Mouse (Mus musculus): Measurements from ENCODE around the gene Gm10192. TPM values are rescaled to one million over a fixed set of nuclear protein-coding genes. Genes with fewer than 3 reads are reported as not detected.
"Not testable (repeated sequence)": the region's sequence is repeated elsewhere in the genome, so short reads cannot be mapped to it uniquely, and the experiment has no call there.

The Gm10192 gene
- polyA plus RNA-seq (2012; rRNA removed) (not detected in 2 replicates), polyA plus RNA-seq (2014; fragmentation: Nextera tagmentation; extraction: Ambion mirVana) (not detected in 2 replicates)

DNA sequence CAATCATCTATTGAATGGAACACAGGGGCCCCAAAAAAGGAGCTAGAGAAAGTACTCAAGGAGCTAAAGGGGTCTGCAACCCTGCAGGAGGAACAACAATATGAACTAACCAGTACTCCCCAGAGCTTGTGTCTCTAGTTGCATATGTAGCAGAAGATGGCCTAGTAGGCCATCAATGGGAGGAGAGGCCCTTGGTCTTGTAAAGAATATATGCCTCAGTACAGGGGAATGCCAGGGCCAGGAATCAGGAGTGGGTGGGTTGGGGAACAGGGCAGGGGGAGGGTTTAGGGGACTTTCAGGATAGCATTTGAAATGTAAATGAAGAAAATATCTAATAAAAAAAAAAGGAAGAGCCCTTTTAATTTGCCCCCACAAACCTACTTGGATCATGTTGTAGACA, at the start of gene Gm10192:
Gm10192 (minus strand) TSS at position 101 of the 400 bp plus-strand sequence.
- H3K27me3 ChIP-seq (ENCODE audit: control insufficient read depth, insufficient read depth, low read length); DNase-seq (ENCODE audit: low read depth in 3 of 3, low spot score in 3 of 3); H3K4me2 ChIP-seq (ENCODE audit: low read depth); ATAC-seq (ENCODE audit: insufficient read depth); H3K4me3 ChIP-seq (ENCODE audit: insufficient read depth in 1 of 2, low read depth in 2 of 2, low read length in 2 of 2); H3K9ac ChIP-seq (replicated peaks); H3K27ac ChIP-seq; H3K9me3 ChIP-seq (ENCODE audit: control insufficient read depth, low read length); H3K4me1 ChIP-seq (replicated peaks; ENCODE audit: control insufficient read depth in 2 of 2, insufficient read depth in 2 of 2, low read length in 1 of 2); H3K36me3 ChIP-seq (replicated peaks; ENCODE audit: control insufficient read depth, insufficient read depth, low read depth): not testable (repeated sequence)

DNA sequence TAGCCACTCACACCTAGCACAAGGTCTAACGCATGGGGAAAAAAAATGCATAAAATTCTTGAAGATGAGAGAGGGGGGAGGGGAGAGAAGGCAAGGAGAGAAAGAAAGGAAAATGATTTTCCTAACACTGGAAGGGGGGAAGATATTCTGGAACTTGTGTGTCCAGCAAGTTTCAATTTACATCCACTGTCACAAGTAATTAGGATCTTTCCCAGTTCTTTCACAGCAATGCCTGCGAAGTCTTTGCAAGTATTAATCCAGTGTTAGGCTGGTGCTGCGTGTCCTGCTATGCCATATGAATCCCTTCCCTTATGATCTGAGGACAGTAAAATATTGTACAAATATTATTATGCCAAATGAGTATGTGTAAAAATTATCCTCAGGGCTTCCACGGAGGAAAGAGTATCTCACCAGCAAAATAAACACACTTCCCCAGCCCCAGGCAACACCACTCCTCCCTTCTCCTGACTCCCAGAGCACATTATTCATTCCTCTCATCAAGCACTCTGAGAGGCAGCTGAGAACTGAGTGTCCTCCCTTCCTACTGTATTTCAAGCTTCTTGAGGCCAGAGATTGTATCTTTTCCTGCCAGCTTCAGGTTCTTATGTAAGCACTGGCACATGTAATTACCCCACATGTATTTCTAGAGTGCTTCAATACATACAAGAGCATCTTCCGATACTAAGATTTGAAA, 47.6 kb upstream of the Gm10192 start:
- DNase-seq (ENCODE audit: low read depth in 3 of 3, low spot score in 3 of 3) (no peak), ATAC-seq (ENCODE audit: insufficient read depth) (no peak)
- no peak overlapping the region for H3K4me2 ChIP-seq (ENCODE audit: low read depth)
- WGBS (ENCODE audit: insufficient replicate concordance): 53% methylated on average over 5 of the region's 5 CpGs
- TF ChIP-seq EP300 (IDR thresholded peaks at IDR 0.05; ENCODE audit: low read depth): no peak
- TF ChIP-seq CTCF (IDR thresholded peaks at IDR 0.05; ENCODE audit: low read depth): no peak
- H3K27me3 ChIP-seq (ENCODE audit: control insufficient read depth, insufficient read depth, low read length): no peaks in the 10 kb centered on the region
- no peak overlapping the region for H3K4me3 ChIP-seq (ENCODE audit: insufficient read depth in 1 of 2, low read depth in 2 of 2, low read length in 2 of 2)
- H3K27ac ChIP-seq: no peak overlapping the region
- no peaks in the 10 kb centered on the region for H3K36me3 ChIP-seq (replicated peaks; ENCODE audit: control insufficient read depth, insufficient read depth, low read depth)
- H3K9ac ChIP-seq (replicated peaks): no peak overlapping the region
- H3K4me1 ChIP-seq (replicated peaks; ENCODE audit: control insufficient read depth in 2 of 2, insufficient read depth in 2 of 2, low read length in 1 of 2): no peaks in the 10 kb centered on the region
- no peaks in the 10 kb centered on the region for H3K9me3 ChIP-seq (ENCODE audit: control insufficient read depth, low read length)

DNA sequence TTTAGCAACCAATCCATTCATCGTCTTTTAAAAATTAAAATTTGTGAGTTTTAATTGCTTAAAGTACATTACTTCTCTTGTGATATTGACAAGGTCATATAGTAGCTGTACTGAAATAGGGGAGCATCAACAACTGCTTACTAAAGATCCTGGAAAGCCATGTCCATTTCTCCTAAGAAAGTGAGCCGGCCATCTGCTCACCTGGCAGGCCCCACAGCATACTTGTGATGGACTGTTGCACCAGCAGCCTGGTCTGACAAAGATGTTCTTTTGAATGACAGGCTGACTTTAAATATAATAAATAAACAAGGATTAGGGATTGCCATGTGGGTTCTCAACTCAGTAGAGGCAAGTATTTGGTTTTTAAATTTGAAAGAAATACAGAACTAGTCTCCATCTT, 36.7 kb upstream of the Gm10192 start:
- Histone ChIP-seq H3K27ac (no peak overlapping the region), H3K9me3 (ENCODE audit: control insufficient read depth, low read length) (no peaks in the 10 kb centered on the region), H3K4me3 (ENCODE audit: insufficient read depth in 1 of 2, low read depth in 2 of 2, low read length in 2 of 2) (no peak overlapping the region), H3K27me3 (ENCODE audit: control insufficient read depth, insufficient read depth, low read length) (no peaks in the 10 kb centered on the region), H3K36me3 (replicated peaks; ENCODE audit: control insufficient read depth, insufficient read depth, low read depth) (no peaks in the 10 kb centered on the region), H3K4me1 (replicated peaks; ENCODE audit: control insufficient read depth in 2 of 2, insufficient read depth in 2 of 2, low read length in 1 of 2) (no peaks in the 10 kb centered on the region), H3K4me2 (ENCODE audit: low read depth) (no peak overlapping the region), H3K9ac (replicated peaks) (no peak overlapping the region)
- no peak for ATAC-seq (ENCODE audit: insufficient read depth)
- no peak for DNase-seq (ENCODE audit: low read depth in 3 of 3, low spot score in 3 of 3)
- 64% methylated on average over 2 of the region's 2 CpGs for WGBS (ENCODE audit: insufficient replicate concordance)
- TF ChIP-seq CTCF (IDR thresholded peaks at IDR 0.05; ENCODE audit: low read depth) (no peak), EP300 (IDR thresholded peaks at IDR 0.05; ENCODE audit: low read depth) (no peak)

DNA sequence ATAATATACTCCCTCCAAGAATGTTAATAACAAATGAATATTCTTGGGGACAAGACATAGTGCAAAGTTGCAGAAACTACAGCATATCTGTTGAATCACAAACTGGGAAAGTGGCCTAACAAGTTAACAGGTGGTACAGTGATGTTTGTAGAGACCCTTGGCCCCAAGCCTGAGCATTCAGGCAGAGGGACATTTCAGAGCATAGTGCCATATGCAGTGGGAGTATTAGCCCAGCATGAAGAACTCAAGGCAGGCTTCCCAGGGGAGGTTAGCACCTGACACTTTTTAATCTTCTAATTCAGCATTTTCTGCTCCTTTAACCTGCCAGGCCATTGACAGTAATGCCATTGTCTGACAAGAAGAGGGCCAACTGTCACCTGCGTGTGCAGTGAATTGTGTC, 34.9 kb upstream of the Gm10192 start:
- H3K36me3 ChIP-seq (replicated peaks; ENCODE audit: control insufficient read depth, insufficient read depth, low read depth): no peaks in the 10 kb centered on the region
- no peak overlapping the region for H3K4me3 ChIP-seq (ENCODE audit: insufficient read depth in 1 of 2, low read depth in 2 of 2, low read length in 2 of 2)
- TF ChIP-seq CTCF (IDR thresholded peaks at IDR 0.05; ENCODE audit: low read depth): no peak
- no peak for TF ChIP-seq EP300 (IDR thresholded peaks at IDR 0.05; ENCODE audit: low read depth)
- H3K27ac ChIP-seq: no peak overlapping the region
- no peaks in the 10 kb centered on the region for H3K4me1 ChIP-seq (replicated peaks; ENCODE audit: control insufficient read depth in 2 of 2, insufficient read depth in 2 of 2, low read length in 1 of 2)
- no peak overlapping the region for H3K4me2 ChIP-seq (ENCODE audit: low read depth)
- H3K9me3 ChIP-seq (ENCODE audit: control insufficient read depth, low read length): no peaks in the 10 kb centered on the region
- 57% methylated on average over 1 of the region's 1 CpGs for WGBS (ENCODE audit: insufficient replicate concordance)
- DNase-seq (ENCODE audit: low read depth in 3 of 3, low spot score in 3 of 3): no peak
- no peak overlapping the region for H3K9ac ChIP-seq (replicated peaks)
- no peaks in the 10 kb centered on the region for H3K27me3 ChIP-seq (ENCODE audit: control insufficient read depth, insufficient read depth, low read length)
- no peak for ATAC-seq (ENCODE audit: insufficient read depth)

DNA sequence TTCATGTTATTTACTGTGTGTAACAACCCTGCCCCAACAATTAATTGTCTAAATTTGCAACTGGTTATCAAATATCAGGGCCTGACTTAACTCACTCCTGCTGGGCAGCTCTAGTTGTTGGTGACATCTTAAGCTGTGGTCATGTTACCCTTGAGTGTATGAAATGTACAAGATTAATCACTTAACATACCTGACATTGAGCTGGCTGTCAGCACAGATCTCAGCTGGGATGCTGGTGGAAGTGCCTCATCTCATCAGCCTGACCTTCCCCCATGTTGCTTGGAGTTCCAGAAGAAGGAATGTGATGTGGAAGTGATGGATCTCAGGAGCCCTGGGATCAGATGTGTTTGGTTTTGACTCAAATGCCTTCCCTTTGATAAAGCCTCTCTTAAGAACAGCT, 29.5 kb upstream of the Gm10192 start:
- ATAC-seq (ENCODE audit: insufficient read depth) (no peak), DNase-seq (ENCODE audit: low read depth in 3 of 3, low spot score in 3 of 3) (no peak)
- TF ChIP-seq EP300 (IDR thresholded peaks at IDR 0.05; ENCODE audit: low read depth) (no peak), CTCF (IDR thresholded peaks at IDR 0.05; ENCODE audit: low read depth) (no peak)
- Histone ChIP-seq H3K9ac (replicated peaks) (no peak overlapping the region), H3K4me1 (replicated peaks; ENCODE audit: control insufficient read depth in 2 of 2, insufficient read depth in 2 of 2, low read length in 1 of 2) (no peaks in the 10 kb centered on the region), H3K27ac (no peak overlapping the region), H3K9me3 (ENCODE audit: control insufficient read depth, low read length) (no peaks in the 10 kb centered on the region), H3K4me2 (ENCODE audit: low read depth) (no peak overlapping the region), H3K27me3 (ENCODE audit: control insufficient read depth, insufficient read depth, low read length) (no peaks in the 10 kb centered on the region), H3K4me3 (ENCODE audit: insufficient read depth in 1 of 2, low read depth in 2 of 2, low read length in 2 of 2) (no peak overlapping the region), H3K36me3 (replicated peaks; ENCODE audit: control insufficient read depth, insufficient read depth, low read depth) (no peaks in the 10 kb centered on the region)

DNA sequence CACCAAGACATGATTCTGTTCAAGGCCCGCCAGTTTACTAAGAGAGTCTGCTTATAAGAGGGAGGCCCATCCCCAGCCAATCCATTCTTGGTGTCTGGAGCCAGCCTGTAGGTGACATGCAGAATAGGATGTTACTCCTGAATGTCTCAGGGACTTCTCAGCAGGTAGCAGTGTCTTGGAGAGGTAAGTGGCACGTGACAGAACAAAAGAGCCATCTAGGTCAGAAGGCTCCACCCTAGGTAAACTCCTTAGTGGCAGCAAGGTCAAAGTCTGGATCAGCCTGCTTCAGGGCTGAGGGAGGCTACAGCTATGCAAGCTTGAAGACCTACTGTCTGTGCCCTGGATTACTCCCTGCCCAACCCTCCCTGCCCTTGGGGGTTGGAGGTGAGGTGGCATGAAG, 20.0 kb upstream of the Gm10192 start:
- 50% methylated on average over 2 of the region's 2 CpGs for WGBS (ENCODE audit: insufficient replicate concordance)
- H3K9me3 ChIP-seq (ENCODE audit: control insufficient read depth, low read length); H3K27ac ChIP-seq; DNase-seq (ENCODE audit: low read depth in 3 of 3, low spot score in 3 of 3); H3K9ac ChIP-seq (replicated peaks); H3K4me1 ChIP-seq (replicated peaks; ENCODE audit: control insufficient read depth in 2 of 2, insufficient read depth in 2 of 2, low read length in 1 of 2); H3K4me2 ChIP-seq (ENCODE audit: low read depth); H3K36me3 ChIP-seq (replicated peaks; ENCODE audit: control insufficient read depth, insufficient read depth, low read depth); ATAC-seq (ENCODE audit: insufficient read depth); H3K27me3 ChIP-seq (ENCODE audit: control insufficient read depth, insufficient read depth, low read length); H3K4me3 ChIP-seq (ENCODE audit: insufficient read depth in 1 of 2, low read depth in 2 of 2, low read length in 2 of 2): not testable (repeated sequence)

All from liver, embryonic 14.5 days (tissue).